Mouse (Mus musculus) midbrain, embryonic 13.5 days (tissue): ENCODE measurements around the gene Uggt2. TPM values are rescaled to one million over a fixed set of nuclear protein-coding genes. Genes with fewer than 3 reads are reported as not detected.
A peak's percentile ranks its signal among the peaks of the same experiment; 100 is the strongest.

ENCODE experiments used
- ATAC-seq: fragments of 200-750 bp; cut with Nextera tagmentation; 2 replicates; pipeline ENCODE4 v1.8.0; 2017; ENCODE audit warnings: mild to moderate bottlenecking, moderate TSS enrichment, moderate library complexity
- H3K27ac ChIP-seq: fragments of 300-500 bp; sonication (generic); 2 replicates; pipeline ENCODE4 v1.5.1; 2015; ENCODE audit warnings: inconsistent platforms, mild to moderate bottlenecking, moderate library complexity
- H3K27me3 ChIP-seq: fragments of 300-500 bp; sonication (generic); 2 replicates; pipeline ENCODE4 v1.6.1; 2015; ENCODE audit warnings: mild to moderate bottlenecking, inconsistent platforms
- H3K36me3 ChIP-seq: fragments of 300-500 bp; sonication (generic); 2 replicates; pipeline ENCODE4 v1.6.1; 2015; ENCODE audit warnings: mild to moderate bottlenecking, inconsistent platforms
- H3K4me1 ChIP-seq: fragments of 300-500 bp; sonication (generic); replicated peaks from 2 replicates; pipeline ENCODE4 v1.6.1; 2015; ENCODE audit warnings: inconsistent platforms
- H3K4me2 ChIP-seq: fragments of 300-500 bp; sonication (generic); replicated peaks from 2 replicates; pipeline ENCODE4 v1.6.1; 2015; ENCODE audit warnings: moderate library complexity, mild to moderate bottlenecking, inconsistent platforms
- H3K4me3 ChIP-seq: fragments of 300-500 bp; sonication (generic); replicated peaks from 2 replicates; pipeline ENCODE4 v1.5.1; 2015; ENCODE audit warnings: mild to moderate bottlenecking, inconsistent platforms
- H3K9ac ChIP-seq: fragments of 300-500 bp; sonication (generic); replicated peaks from 2 replicates; pipeline ENCODE4 v1.6.1; 2015; ENCODE audit warnings: mild to moderate bottlenecking, inconsistent platforms
- H3K9me3 ChIP-seq: fragments of 300-500 bp; sonication (generic); 2 replicates; pipeline ENCODE4 v1.6.1; 2016; ENCODE audit warnings: mild to moderate bottlenecking, inconsistent platforms
- WGBS: fragments of 180-500 bp; shearing (Covaris S2); methylation state at CpG from one replicate; pipeline ENCODE4 v1.1.7; 2015; 5-methylcytosine and 5-hydroxymethylcytosine counted together
- polyA plus RNA-seq: library from polyadenylated mRNA; unstranded; fragments of >200 nt; fragmentation: Nextera tagmentation; extraction: Ambion mirVana; gene quantifications from 2 replicates; pipeline ENCODE4 v1.2.1, GENCODE M21; 2015

The Uggt2 gene
- polyA plus RNA-seq = 20.1 and 20.8 TPM in 2 replicates

DNA sequence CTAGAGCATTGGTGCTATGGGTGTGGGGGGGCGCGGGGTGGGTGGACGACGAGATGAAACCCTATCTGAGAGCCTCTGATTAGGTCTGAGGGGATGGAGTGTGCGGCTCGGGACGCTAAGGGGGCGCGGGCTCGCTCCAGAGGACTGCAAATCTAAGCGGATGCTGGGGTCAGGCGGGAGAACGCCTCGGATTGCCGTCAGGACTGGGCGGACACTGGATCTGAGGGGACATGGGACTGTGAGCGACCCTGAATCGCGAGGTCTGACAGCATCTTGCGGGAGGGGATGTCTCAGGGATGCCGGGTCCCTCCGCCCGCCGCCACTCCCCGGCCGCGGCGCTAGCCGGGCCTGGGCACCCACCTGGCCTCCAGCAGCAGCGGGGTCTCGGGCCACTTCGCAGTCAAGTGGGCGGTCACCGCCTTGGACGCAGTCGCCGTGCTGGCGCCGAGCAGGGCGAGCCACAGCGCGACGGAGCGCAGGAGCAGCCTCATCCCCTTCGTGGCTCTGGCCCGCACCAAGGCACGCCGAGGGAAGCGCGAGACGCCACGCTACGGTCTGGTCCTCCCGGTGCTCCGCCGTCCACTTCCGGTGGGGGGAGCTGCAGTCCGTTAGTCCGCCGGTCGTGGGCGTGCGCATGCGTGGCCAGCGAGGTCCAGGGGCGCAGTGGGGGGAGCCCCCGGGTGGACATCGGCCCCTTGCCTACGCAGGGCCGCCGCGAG, at the start of gene Uggt2:
Gene Uggt2 (minus strand): TSS at position 580 of the 719 bp plus-strand sequence.
- Histone ChIP-seq H3K4me3 (peak within 1 kb of the TSS; percentile 75), H3K27ac (peak within 1 kb of the TSS; percentile 87), H3K9ac (peak within 1 kb of the TSS; percentile 95), H3K4me1 (peaks cover 23% of the 10 kb centered on the region), H3K9me3 (no peaks in the 10 kb centered on the region), H3K4me2 (peak within 1 kb of the TSS; percentile 66), H3K27me3 (no peaks in the 10 kb centered on the region), H3K36me3 (peaks cover 6% of the 10 kb centered on the region; the same call in 1 of the 2 replicates)
- ATAC-seq = peak; percentile 97
- under 1% methylated on average over 69 of the region's 72 CpGs for WGBS

GRCm38 (mm10) chr14:119139381-119139950, 40.2 kb upstream of the Uggt2 start:
- Histone ChIP-seq H3K4me3 (peak overlapping the region; percentile 76), H3K36me3 (no peaks in the 10 kb centered on the region), H3K9ac (0 out of 2 replicates have a peak overlapping the region, but pooled peaks have one; percentile 72), H3K27me3 (peaks cover 63% of the 10 kb centered on the region), H3K27ac (no peak overlapping the region), H3K4me1 (peaks cover 23% of the 10 kb centered on the region), H3K4me2 (peak overlapping the region; percentile 99), H3K9me3 (no peaks in the 10 kb centered on the region)
- peak; percentile 9; the same call in 1 of the 2 replicates for ATAC-seq
- whole genome bisulfite sequencing = 37% methylated on average over 9 of the region's 9 CpGs

DNA sequence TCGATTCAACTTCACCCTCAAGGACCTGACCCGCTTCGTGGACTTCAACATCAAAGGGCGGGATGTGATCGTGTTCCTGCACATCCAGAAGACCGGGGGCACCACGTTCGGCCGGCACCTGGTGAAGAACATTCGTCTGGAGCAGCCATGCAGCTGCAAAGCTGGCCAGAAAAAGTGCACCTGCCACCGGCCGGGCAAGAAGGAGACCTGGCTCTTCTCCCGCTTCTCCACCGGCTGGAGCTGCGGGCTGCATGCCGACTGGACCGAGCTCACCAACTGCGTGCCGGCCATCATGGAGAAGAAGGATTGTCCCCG, 39.5 kb upstream of the Uggt2 start:
- Histone ChIP-seq H3K9ac (peak overlapping the region; percentile 72), H3K27ac (no peak overlapping the region), H3K4me2 (peak overlapping the region; percentile 99), H3K4me3 (peak overlapping the region; percentile 76), H3K4me1 (peaks cover 23% of the 10 kb centered on the region), H3K9me3 (no peaks in the 10 kb centered on the region), H3K36me3 (no peaks in the 10 kb centered on the region), H3K27me3 (peaks cover 66% of the 10 kb centered on the region)
- WGBS = under 1% methylated on average over 20 of the region's 20 CpGs
- ATAC-seq = peak; percentile 29

DNA sequence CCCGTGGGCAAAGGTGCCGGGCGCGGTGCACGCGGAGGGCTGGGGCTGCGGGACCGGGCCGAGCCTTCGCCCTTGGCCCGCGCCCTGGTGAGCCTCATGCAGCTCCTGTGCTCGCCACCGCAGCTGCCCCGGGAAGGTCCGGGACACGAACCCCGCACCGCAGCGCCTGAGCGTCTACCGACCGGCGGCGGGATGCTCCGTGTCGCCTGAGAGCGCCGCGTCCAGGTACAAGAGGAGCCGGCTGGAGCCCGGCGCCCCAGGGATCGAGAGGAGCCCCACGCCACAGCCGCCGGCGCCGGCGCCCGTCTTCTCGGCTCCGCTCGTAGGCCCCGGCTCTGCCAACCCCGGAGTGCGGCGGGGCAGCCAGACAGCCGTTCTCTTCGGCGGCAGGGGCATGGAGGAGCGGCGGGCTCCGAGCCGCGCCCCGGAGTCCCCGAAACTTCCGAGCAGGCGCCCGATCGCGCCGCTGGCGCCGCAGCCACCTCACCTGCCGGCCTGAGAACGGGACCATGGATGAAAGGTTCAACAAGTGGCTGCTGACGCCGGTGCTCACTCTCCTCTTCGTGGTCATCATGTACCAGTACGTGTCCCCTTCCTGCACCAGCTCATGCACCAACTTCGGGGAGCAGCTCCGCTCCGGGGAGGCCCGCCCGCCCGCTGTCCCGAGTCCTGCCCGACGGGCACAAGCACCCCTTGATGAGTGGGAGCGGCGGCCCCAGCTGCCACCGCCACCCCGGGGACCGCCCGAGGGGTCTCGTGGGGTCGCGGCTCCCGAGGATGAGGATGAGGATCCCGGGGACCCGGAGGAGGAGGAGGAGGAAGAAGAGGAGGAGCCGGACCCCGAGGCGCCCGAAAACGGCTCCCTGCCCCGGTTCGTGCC, 38.9 kb upstream of the Uggt2 start, which contains the start of gene Hs6st3:
Gene Hs6st3 (plus strand): TSS at position 436 of the 880 bp plus-strand sequence.
- peak; percentile 84 for ATAC-seq
- no peaks in the 10 kb centered on the region for H3K36me3 ChIP-seq
- H3K9me3 ChIP-seq = no peaks in the 10 kb centered on the region
- peaks cover 64% of the 10 kb centered on the region for H3K27me3 ChIP-seq
- under 1% methylated on average over 88 of the region's 100 CpGs for WGBS
- peak within 1 kb of the TSS; percentile 76 for H3K4me3 ChIP-seq
- H3K9ac ChIP-seq = peak within 1 kb of the TSS; percentile 72
- H3K4me1 ChIP-seq = peaks cover 23% of the 10 kb centered on the region
- H3K27ac ChIP-seq = peak within 1 kb of the TSS; percentile 19; the same call in 1 of the 2 replicates
- H3K4me2 ChIP-seq = peak within 1 kb of the TSS; percentile 99

DNA sequence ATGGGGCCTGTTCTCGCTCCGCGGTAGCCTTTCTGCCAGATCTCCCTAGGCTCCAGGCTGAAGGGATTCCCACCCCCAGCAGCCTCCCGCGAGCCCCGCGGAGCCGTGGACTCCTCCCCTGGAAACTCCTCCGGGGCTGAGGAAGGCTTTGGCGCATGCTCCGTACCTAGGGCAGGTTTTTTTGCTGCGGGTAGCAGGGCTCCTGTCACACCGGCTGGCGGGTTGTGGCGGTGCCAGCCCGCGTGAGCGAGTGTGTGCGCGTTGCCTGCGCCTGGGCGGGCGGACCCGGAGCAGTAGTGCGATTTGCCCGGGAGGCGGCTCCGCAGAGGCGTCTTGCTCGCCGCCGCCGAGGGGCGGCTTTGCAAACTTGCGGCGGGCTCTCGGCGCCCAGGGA, 38.3 kb upstream of the Uggt2 start:
- H3K9me3 ChIP-seq = no peaks in the 10 kb centered on the region
- H3K36me3 ChIP-seq = no peaks in the 10 kb centered on the region
- peak overlapping the region; percentile 76 for H3K4me3 ChIP-seq
- peak overlapping the region; percentile 72 for H3K9ac ChIP-seq
- peak overlapping the region; percentile 19; the same call in 1 of the 2 replicates for H3K27ac ChIP-seq
- peak overlapping the region; percentile 99 for H3K4me2 ChIP-seq
- peak; percentile 91 for ATAC-seq
- H3K4me1 ChIP-seq = peaks cover 23% of the 10 kb centered on the region
- WGBS = 0% methylated on average over 37 of the region's 38 CpGs
- H3K27me3 ChIP-seq = peaks cover 61% of the 10 kb centered on the region

- 97% methylated on average over 2 of the region's 2 CpGs for WGBS
- Histone ChIP-seq H3K9ac (no peak overlapping the region), H3K9me3 (peaks cover 4% of the 10 kb centered on the region; the same call in 1 of the 2 replicates), H3K4me3 (no peak overlapping the region), H3K4me2 (no peak overlapping the region), H3K27me3 (peaks cover 15% of the 10 kb centered on the region; the same call in 1 of the 2 replicates), H3K36me3 (no peaks in the 10 kb centered on the region), H3K4me1 (peaks cover 14% of the 10 kb centered on the region), H3K27ac (no peak overlapping the region)
- ATAC-seq = peak; percentile 32; the same call in 1 of the 2 replicates
These were observed 28.1 kb upstream of the Uggt2 start for GRCm38 (mm10) chr14:119127330-119127729.

DNA sequence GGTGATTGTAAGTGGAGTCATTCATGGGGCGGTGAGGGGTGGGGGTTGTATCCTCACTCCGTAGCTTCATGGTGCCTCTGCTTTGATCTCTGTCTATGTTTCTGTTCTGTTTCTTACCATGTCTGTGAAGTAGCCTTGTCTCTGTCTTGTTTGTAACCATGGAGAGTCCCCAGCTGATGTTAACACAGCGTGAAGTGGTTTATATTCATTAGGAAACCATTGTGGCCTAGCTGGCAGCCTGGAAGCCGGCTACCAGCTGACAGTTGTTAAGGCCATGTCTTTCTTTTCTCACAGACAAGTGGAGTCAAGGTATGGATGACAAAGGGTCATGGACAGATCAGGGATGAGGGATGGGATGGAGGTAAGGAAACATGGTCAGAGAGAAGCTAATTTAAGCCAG, 26.6 kb upstream of the Uggt2 start:
- no peak overlapping the region for H3K4me3 ChIP-seq
- ATAC-seq = no peak; the same call in 1 of the 2 replicates
- H3K4me2 ChIP-seq = no peak overlapping the region
- H3K9me3 ChIP-seq = no peaks in the 10 kb centered on the region
- H3K36me3 ChIP-seq = no peaks in the 10 kb centered on the region
- no peak overlapping the region for H3K9ac ChIP-seq
- H3K27me3 ChIP-seq = peaks cover 17% of the 10 kb centered on the region
- H3K4me1 ChIP-seq = peaks cover 14% of the 10 kb centered on the region
- H3K27ac ChIP-seq = no peak overlapping the region
- WGBS = 23% methylated on average over 4 of the region's 4 CpGs

DNA sequence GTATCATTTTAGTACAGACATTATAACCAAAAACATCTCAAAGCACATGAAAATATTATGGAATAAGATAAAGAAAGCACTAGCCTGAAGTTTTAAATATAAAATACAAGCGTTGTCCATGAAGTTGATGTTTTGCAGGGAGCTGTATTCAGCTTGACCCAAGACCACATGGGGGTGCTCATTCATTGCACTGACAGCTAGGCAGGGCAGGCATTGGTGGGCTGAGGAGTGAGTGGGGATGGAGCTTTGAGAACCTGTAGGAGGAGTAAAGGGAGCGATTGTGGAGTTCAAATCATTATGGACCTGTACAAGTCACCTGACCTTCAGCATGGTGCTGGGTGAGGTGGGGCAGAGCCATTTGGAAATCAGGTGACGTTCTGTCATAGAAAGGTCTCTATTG, 24.8 kb upstream of the Uggt2 start:
- Histone ChIP-seq H3K4me1 (peaks cover 14% of the 10 kb centered on the region), H3K4me2 (peak overlapping the region; percentile 53), H3K27ac (no peak overlapping the region), H3K27me3 (peaks cover 19% of the 10 kb centered on the region), H3K9me3 (no peaks in the 10 kb centered on the region), H3K9ac (no peak overlapping the region), H3K4me3 (peak overlapping the region; percentile 34; the same call in 1 of the 2 replicates), H3K36me3 (no peaks in the 10 kb centered on the region)
- peak; percentile 91 for ATAC-seq
- WGBS = 22% methylated on average over 3 of the region's 3 CpGs

GRCm38 (mm10) chr14:119123582-119123981, 24.4 kb upstream of the Uggt2 start:
- WGBS = 4% methylated on average over 12 of the region's 12 CpGs
- H3K36me3 ChIP-seq = no peaks in the 10 kb centered on the region
- peak overlapping the region; percentile 48 for H3K27ac ChIP-seq
- H3K9ac ChIP-seq = peak overlapping the region; percentile 15; the same call in 1 of the 2 replicates
- peak overlapping the region; percentile 53 for H3K4me2 ChIP-seq
- peak overlapping the region; percentile 34 for H3K4me3 ChIP-seq
- peaks cover 19% of the 10 kb centered on the region for H3K27me3 ChIP-seq
- peak; percentile 35 for ATAC-seq
- H3K9me3 ChIP-seq = no peaks in the 10 kb centered on the region
- peaks cover 14% of the 10 kb centered on the region for H3K4me1 ChIP-seq

GRCm38 (mm10) chr14:119112558-119112957, 13.3 kb upstream of the Uggt2 start:
- H3K4me1 ChIP-seq = no peaks in the 10 kb centered on the region
- no peak overlapping the region for H3K4me2 ChIP-seq
- no peaks in the 10 kb centered on the region for H3K36me3 ChIP-seq
- WGBS = 79% methylated on average over 6 of the region's 6 CpGs
- 0 out of 2 replicates have a peak, but pooled peaks cover 4% of the 10 kb centered on the region for H3K9me3 ChIP-seq
- H3K4me3 ChIP-seq = no peak overlapping the region
- no peaks in the 10 kb centered on the region for H3K27me3 ChIP-seq
- no peak for ATAC-seq
- H3K9ac ChIP-seq = no peak overlapping the region
- H3K27ac ChIP-seq = no peak overlapping the region

GRCm38 (mm10) chr14:119109776-119110218, 10.6 kb upstream of the Uggt2 start:
- H3K9ac ChIP-seq = no peak overlapping the region
- H3K4me2 ChIP-seq = no peak overlapping the region
- no peaks in the 10 kb centered on the region for H3K27me3 ChIP-seq
- H3K9me3 ChIP-seq = no peaks in the 10 kb centered on the region
- 91% methylated on average over 3 of the region's 3 CpGs for WGBS
- H3K4me1 ChIP-seq = no peaks in the 10 kb centered on the region
- H3K4me3 ChIP-seq = no peak overlapping the region
- no peak overlapping the region for H3K27ac ChIP-seq
- H3K36me3 ChIP-seq = no peaks in the 10 kb centered on the region
- 0 out of 2 replicates have a peak, but pooled peaks have one; percentile 14 for ATAC-seq
